Mouse (Mus musculus) hindbrain, embryonic 12.5 days (tissue): ENCODE data around the gene P3h3. TPM values are rescaled to one million over a fixed set of nuclear protein-coding genes. Genes with fewer than 3 reads are reported as not detected.
"Not testable (repeated sequence)": the region's sequence is repeated elsewhere in the genome, so short reads cannot be mapped to it uniquely, and the experiment has no call there.

Experiments
- ATAC-seq: fragments of 200-750 bp; cut with Nextera tagmentation; 2 replicates; pipeline ENCODE4 v1.8.0; 2017; ENCODE audit warnings: moderate TSS enrichment; ENCODE audit not compliant: low FRiP score
- H3K27ac ChIP-seq: fragments of 300-500 bp; sonication (generic); 2 replicates; pipeline ENCODE4 v1.5.1; 2016; ENCODE audit warnings: mild to moderate bottlenecking
- H3K27me3 ChIP-seq: fragments of 300-500 bp; sonication (generic); 2 replicates; pipeline ENCODE4 v1.6.1; 2016; ENCODE audit warnings: mild to moderate bottlenecking
- H3K36me3 ChIP-seq: fragments of 300-500 bp; sonication (generic); 2 replicates; pipeline ENCODE4 v1.6.1; 2016; ENCODE audit warnings: mild to moderate bottlenecking
- H3K4me1 ChIP-seq: fragments of 300-500 bp; sonication (generic); 2 replicates; pipeline ENCODE4 v1.6.1; 2016
- H3K4me2 ChIP-seq: fragments of 300-500 bp; sonication (generic); replicated peaks from 2 replicates; pipeline ENCODE4 v1.6.1; 2016; ENCODE audit warnings: mild to moderate bottlenecking
- H3K4me3 ChIP-seq: fragments of 300-500 bp; sonication (generic); 2 replicates; pipeline ENCODE4 v1.5.1; 2016; ENCODE audit warnings: mild to moderate bottlenecking
- H3K9ac ChIP-seq: fragments of 300-500 bp; sonication (generic); 2 replicates; pipeline ENCODE4 v1.6.1; 2016; ENCODE audit warnings: mild to moderate bottlenecking, moderate library complexity
- H3K9me3 ChIP-seq: fragments of 300-500 bp; sonication (generic); replicated peaks from 2 replicates; pipeline ENCODE4 v1.6.1; 2016; ENCODE audit warnings: mild to moderate bottlenecking
- WGBS: fragments of 180-500 bp; shearing (Covaris S2); methylation state at CpG from one replicate; pipeline ENCODE4 v1.1.7; 2016; 5-methylcytosine and 5-hydroxymethylcytosine counted together
- polyA plus RNA-seq: library from polyadenylated mRNA; unstranded; fragments of >200 nt; fragmentation: Nextera tagmentation; extraction: Ambion mirVana; gene quantifications from 2 replicates; pipeline ENCODE4 v1.2.1, GENCODE M21; 2016

P3h3 gene
- 34.5 and 39.6 TPM in 2 replicates for polyA plus RNA-seq

DNA sequence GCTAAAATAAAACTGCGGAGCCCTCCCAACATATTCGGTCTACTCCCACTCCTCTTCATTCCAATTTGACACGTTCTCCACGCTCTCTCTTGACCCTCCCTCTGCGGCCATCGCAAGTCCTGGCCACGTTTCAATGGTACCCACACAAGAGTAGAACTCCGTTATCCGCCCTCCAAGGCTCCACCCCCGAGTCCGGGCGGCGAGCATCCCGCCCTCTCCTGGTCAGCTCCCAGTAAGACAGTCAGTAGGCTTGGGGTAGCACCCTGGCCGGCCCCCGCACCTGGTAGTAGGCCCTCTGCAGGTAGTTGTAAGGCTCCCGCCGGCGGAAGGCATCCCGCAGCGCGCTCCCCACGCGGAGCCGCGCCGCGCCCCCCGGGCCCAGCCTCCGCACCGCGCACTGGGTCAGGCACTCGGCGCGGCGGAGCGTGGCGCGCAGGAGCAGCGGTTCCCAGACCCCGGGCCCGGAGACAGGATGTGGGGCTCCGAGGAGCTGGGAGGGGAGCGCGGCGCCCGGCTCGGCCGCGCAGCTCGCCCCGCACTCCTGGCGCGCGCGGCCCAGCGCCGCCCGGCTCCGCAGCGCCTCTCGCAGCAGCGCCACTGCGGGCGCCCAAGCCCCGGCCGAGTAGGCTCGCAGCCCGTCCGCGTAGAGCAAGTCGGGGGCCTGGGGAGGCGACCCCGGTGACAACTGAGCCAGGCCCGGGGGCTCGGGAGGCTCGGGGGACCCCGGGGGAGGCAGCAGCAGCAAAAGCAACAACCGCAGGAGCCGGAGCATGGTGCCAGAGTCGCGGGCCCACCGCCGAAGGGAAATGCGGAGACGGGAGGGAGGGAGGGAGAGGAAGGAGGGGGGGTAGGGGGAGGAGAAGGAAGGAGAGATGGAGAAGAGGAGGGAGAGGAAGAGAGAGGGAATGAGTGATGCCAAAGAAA, at the start of gene P3h3:
Gene P3h3, minus strand, starts transcription at position 837 of the 924 bp plus-strand sequence.
- under 1% methylated on average over 73 of the region's 86 CpGs for WGBS
- no peaks in the 10 kb centered on the region for H3K9me3 ChIP-seq
- H3K36me3 ChIP-seq = peaks cover 4% of the 10 kb centered on the region

DNA sequence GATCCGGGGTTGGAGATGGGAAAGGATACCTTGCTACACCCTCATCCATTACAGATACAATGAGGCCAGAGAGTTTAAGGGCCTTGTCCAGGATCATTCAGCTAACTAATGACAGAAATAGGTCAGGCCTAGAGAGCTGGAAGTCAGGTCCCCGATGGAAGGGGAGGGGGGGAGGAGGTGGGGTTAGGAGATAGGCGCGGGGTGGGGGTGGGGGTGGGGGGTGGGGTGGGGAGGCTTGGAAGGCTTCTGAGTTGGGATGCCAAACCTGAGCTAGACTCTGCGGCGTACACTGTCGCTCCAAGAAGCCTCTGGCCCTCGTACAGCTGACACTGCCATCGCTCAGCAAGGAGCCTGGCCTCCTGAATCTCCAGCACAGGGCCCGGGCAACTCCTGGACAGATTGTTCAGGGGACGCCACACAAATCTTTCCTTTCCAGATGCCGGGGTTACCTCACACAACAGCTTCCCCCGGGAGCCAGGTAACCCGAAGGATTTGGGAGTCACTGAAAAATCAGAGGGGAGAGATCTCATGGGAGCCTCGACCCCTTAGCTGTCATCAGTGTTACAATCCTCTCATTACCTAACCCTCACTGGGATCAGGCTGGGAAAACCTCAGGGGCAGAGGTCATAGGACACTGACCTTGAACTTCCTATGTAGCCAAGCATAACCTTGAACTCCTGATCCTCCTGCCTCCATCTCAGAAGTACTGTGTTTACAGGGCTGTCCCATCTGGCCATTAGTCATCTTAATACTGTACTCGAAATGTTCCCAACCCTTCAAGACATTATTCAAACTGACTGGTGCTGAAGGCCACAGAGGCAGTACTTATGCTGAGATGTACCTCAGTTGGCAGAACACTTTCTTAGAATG, 47.7 kb upstream of the P3h3 start:
- 32% methylated on average over 16 of the region's 16 CpGs for WGBS
- Histone ChIP-seq H3K4me3 (0 out of 2 replicates have a peak overlapping the region, but pooled peaks have one; percentile 37), H3K36me3 (no peaks in the 10 kb centered on the region), H3K9ac (peak overlapping the region; percentile 69), H3K27me3 (peaks cover 15% of the 10 kb centered on the region), H3K9me3 (no peaks in the 10 kb centered on the region), H3K27ac (peak overlapping the region; percentile 99), H3K4me1 (peaks cover 23% of the 10 kb centered on the region), H3K4me2 (peak overlapping the region; percentile 66)
- peak; percentile 12; the same call in 1 of the 2 replicates for ATAC-seq

More for the DNA sequence above, at the start of gene P3h3:
- Histone ChIP-seq H3K4me1 (peaks cover 56% of the 10 kb centered on the region), H3K27me3 (peaks cover 11% of the 10 kb centered on the region; the same call in 1 of the 2 replicates), H3K4me2 (peak within 1 kb of the TSS; percentile 71), H3K9ac (peak within 1 kb of the TSS; percentile 88), H3K4me3 (peak within 1 kb of the TSS; percentile 66), H3K27ac (peak within 1 kb of the TSS; percentile 95)
- ATAC-seq = peak; percentile 91

DNA sequence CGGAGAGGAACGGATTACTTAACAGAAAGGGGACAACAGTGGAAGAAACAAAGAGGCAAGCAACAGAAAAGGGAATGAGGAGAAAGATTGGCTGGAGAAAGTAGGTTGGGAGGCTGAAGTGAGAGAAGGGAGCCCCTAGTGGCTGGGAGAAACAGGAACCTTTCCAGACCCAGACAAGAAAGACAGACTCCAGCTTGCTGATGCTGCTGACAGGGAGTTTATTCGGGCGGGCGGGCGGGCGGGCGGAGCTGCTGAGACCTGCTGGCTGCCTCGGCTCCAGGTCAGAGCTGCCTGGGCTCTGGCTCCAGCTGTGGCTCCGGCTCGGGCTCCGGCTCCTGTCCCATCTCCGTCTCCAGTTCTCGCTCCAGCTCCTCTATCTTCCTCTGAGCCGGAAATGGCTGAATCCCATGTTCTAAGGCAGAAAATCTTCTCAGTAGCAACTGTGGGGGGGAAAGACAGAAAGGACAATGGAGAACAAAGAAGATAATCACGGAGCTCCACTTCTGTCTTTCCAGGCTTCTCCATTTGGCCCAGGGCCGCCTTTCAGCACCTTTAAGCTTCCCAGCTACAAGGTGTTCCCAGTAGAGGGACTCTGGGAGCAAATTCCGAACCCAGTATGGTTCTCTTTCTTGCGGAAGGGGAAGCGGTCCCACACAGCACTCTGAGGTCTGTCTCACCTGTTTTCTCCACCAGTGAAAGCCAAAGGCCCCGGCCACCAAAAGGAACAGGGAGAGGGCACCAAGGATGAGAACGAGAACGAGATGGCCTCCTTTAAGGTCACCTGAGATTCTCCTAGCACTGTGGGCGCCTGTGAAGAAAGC, 46.8 kb upstream of the P3h3 start:
- peak overlapping the region; percentile 69 for H3K9ac ChIP-seq
- H3K36me3 ChIP-seq = no peaks in the 10 kb centered on the region
- peaks cover 15% of the 10 kb centered on the region for H3K4me1 ChIP-seq
- peak; percentile 79 for ATAC-seq
- 7% methylated on average over 24 of the region's 24 CpGs for WGBS
- H3K27ac ChIP-seq = peak overlapping the region; percentile 99
- no peaks in the 10 kb centered on the region for H3K9me3 ChIP-seq
- H3K4me2 ChIP-seq = peak overlapping the region; percentile 66
- 0 out of 2 replicates have a peak, but pooled peaks cover 6% of the 10 kb centered on the region for H3K27me3 ChIP-seq
- peak overlapping the region; percentile 37 for H3K4me3 ChIP-seq

DNA sequence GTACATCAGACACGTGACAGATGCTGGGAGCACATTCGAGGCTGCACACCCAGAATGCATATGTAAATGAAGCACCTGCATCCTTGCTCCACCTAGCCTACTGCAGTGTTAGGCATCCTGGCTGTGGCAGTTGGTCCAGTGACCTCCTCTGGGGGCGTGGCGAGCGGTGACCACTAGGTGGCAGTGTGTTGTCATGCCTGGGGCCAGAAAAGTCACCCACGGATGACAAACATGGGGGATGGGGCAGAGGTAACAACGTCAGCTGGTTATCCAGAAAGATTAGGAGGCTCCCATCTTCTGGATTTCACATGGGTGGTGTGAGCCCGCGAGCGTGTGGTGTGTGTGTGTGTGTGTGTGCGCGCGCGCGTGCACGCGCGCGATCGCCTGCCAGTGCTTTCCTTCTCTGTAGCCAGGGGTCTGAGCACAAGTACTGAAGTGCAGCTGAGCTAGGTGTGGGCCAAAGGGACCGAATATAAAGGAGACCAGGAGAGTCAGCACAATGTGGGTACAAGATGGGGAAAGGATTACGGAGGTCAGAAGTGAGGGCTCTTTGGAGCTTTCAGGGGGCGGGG, 46.1 kb upstream of the P3h3 start:
- Histone ChIP-seq H3K36me3 (no peaks in the 10 kb centered on the region), H3K27me3 (0 out of 2 replicates have a peak, but pooled peaks cover 6% of the 10 kb centered on the region), H3K9ac (peak overlapping the region; percentile 69), H3K4me2 (peak overlapping the region; percentile 66), H3K27ac (peak overlapping the region; percentile 99), H3K4me1 (peaks cover 15% of the 10 kb centered on the region), H3K4me3 (peak overlapping the region; percentile 37), H3K9me3 (no peaks in the 10 kb centered on the region)
- ATAC-seq = peak; percentile 89
- 0% methylated on average over 23 of the region's 23 CpGs for WGBS

DNA sequence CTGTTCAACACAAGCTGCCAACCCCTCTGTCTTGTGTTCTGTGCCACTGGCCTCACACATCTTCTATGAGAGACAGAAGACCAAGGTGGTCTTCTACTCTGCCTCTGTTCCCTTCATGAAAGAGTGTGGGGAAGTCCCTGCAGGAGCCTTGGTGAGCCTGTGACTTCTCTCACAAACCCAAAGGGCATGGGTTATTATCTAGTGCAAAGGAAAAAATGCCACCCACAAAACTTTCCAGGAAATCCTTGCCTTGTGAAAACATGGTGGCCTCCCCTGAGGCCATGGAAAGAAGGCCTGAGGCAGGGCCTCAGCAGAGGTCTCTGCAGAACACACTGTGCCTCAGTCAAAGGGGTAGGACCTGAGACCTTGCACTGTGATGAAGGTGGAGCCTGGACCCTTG, 44.3 kb upstream of the P3h3 start:
- H3K27me3 ChIP-seq = no peaks in the 10 kb centered on the region
- no peak overlapping the region for H3K4me2 ChIP-seq
- no peak overlapping the region for H3K4me3 ChIP-seq
- H3K9me3 ChIP-seq = no peaks in the 10 kb centered on the region
- H3K36me3 ChIP-seq = no peaks in the 10 kb centered on the region
- no peak overlapping the region for H3K27ac ChIP-seq
- peaks cover 15% of the 10 kb centered on the region for H3K4me1 ChIP-seq
- H3K9ac ChIP-seq = no peak overlapping the region
- no peak for ATAC-seq

DNA sequence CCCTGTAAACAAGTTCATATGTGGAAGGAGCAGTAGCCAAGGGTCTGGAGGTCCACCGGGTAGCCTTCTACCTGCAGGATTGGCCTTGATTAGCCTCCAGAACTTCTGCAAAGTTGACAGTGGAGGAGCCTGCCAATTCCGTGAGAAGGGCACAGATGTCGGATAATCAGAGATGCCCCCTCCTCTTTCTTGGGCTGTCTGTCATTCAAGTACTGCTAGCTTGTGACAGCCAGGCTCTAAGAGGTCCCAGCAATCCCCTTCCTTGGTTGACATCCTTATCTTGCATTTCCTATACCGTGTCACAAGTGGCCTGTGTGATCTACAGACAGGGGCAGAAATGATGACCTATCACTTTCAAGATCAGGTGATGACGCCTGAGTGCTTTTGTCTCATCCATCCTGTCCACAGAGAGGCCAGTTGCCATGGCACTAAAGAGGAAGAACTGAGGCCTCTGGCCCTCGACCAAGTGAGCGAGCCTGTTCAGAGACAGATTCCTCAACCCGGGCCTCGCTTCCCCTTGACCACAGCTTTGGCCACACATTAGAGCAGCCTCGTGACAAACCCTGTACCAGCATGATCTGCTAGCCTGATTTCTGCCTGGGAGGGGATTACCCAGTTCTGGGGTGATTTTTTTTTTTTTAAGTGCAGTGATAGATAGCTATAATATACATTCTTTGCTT, 43.4 kb upstream of the P3h3 start:
- Histone ChIP-seq H3K27me3 (no peaks in the 10 kb centered on the region), H3K4me2 (no peak overlapping the region), H3K4me3 (no peak overlapping the region), H3K4me1 (peaks cover 15% of the 10 kb centered on the region), H3K9ac (no peak overlapping the region), H3K36me3 (no peaks in the 10 kb centered on the region), H3K9me3 (no peaks in the 10 kb centered on the region), H3K27ac (no peak overlapping the region)
- ATAC-seq = no peak
- WGBS = 55% methylated on average over 10 of the region's 10 CpGs

DNA sequence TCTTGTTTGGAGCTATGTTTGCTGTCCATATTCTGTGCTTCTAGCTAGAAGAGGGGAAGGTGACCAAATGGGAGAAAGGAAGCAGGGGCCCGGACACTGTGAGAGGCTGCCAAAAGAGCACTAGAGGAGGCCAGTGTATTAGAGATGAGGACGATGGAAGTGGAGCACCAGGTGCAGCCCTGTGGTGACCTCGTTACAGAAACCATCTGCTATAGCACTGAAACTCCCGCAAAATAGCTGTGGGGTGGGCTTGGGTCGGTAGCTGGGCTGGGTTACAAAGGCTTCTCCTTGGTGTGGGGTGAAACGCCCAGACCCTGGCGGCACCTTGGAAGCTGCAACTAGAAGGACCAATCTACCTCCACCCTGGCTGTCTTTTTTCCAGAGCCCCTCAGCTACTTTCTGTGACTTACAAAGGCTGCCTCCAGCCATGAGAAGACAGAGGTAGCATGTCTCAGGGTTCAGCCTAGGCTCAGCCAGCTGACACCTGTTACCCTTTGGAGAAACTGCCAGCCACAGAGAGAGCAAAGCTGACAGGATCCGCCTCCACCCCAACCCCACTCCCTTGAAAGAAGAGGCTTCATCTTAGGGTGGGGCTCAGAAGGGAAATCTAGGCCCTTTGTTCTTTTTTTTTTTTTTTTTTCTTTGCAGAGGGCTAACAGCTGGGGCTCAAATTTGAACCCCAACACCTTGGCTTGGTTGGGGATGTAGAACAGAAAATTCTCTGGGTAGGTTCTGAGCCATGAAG, 42.7 kb upstream of the P3h3 start:
- no peak overlapping the region for H3K27ac ChIP-seq
- H3K4me2 ChIP-seq = no peak overlapping the region
- no peak overlapping the region for H3K4me3 ChIP-seq
- H3K9ac ChIP-seq = no peak overlapping the region
- 58% methylated on average over 8 of the region's 8 CpGs for WGBS
- no peaks in the 10 kb centered on the region for H3K9me3 ChIP-seq
- H3K4me1 ChIP-seq = peaks cover 10% of the 10 kb centered on the region
- no peak for ATAC-seq
- no peaks in the 10 kb centered on the region for H3K27me3 ChIP-seq
- H3K36me3 ChIP-seq = no peaks in the 10 kb centered on the region

DNA sequence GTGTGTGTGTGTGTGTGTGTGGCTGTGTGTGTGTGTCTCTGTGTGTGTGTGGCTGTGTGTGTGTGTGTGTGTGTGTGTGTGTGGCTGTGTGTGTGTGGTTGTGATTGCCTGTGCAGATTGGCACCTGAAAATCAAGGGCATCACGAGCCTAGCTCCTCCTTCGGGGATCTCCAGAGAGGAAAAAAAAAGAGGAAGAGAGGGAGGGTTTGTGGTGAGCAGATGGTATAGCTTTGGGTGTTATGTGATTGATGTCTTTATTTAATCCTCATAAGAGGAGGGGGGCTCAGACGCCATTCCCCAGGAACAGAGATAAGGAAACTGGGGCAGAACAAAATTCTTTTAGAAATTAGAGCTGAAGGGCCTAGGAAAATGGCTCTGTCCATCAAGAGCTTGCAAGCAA, 40.8 kb upstream of the P3h3 start:
- no peaks in the 10 kb centered on the region for H3K4me1 ChIP-seq
- ATAC-seq = no peak
- H3K27ac ChIP-seq = no peak overlapping the region
- H3K9ac ChIP-seq = no peak overlapping the region
- H3K4me3 ChIP-seq = no peak overlapping the region
- H3K36me3 ChIP-seq = no peaks in the 10 kb centered on the region
- no peaks in the 10 kb centered on the region for H3K27me3 ChIP-seq
- no peaks in the 10 kb centered on the region for H3K9me3 ChIP-seq
- no peak overlapping the region for H3K4me2 ChIP-seq
- 67% methylated on average over 3 of the region's 3 CpGs for WGBS

DNA sequence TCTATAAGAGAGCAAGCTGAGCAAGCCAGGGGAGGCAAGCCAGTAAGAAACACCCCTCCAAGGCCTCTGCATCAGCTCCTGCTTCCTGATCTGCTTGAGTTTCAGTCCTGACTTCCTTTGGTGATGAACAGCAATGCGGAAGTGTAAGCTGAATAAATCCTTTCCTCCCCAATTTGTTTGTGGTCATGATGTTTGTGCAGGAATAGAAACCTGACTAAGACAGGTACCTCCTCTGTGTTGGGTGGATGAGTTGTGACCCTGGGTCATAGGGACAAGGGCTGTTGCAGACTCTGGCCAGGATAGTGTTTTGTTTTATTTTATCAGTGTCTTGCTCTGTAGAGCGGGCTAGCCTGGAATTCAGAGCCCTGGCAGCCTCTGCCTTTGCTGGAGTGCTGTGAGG, 36.6 kb upstream of the P3h3 start:
- not testable (repeated sequence) for H3K4me1 ChIP-seq, H3K4me3 ChIP-seq, H3K9me3 ChIP-seq, H3K27me3 ChIP-seq, H3K4me2 ChIP-seq, ATAC-seq, H3K27ac ChIP-seq, H3K36me3 ChIP-seq, H3K9ac ChIP-seq
- WGBS = 93% methylated on average over 2 of the region's 2 CpGs

DNA sequence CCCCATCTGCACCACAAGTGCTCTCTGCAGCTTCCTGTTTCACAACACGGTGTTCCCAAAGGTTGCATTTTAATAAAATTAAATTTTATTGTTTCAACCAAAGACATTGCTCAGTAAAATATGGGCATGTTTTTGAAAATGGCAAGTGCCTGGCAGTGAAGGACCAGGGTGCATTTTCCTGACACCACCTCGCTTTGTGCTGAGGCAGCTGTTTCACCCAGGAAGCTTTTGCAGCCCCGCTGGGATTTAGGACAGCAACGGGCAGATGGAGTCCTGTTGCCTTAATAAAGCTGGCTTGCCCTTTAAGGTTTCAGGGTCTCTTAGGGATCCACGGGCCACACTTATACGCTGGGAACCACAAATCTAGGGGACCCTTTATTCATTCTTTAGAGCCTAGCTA, 33.4 kb upstream of the P3h3 start:
- 71% methylated on average over 6 of the region's 6 CpGs for WGBS
- H3K27me3 ChIP-seq = no peaks in the 10 kb centered on the region
- no peak overlapping the region for H3K4me2 ChIP-seq
- no peak overlapping the region for H3K4me3 ChIP-seq
- no peaks in the 10 kb centered on the region for H3K9me3 ChIP-seq
- H3K27ac ChIP-seq = no peak overlapping the region
- no peaks in the 10 kb centered on the region for H3K36me3 ChIP-seq
- no peak for ATAC-seq
- no peak overlapping the region for H3K9ac ChIP-seq
- H3K4me1 ChIP-seq = no peaks in the 10 kb centered on the region
